Mouse (Mus musculus) liver, embryonic 11.5 days (tissue): ENCODE results near the gene Zfhx3. TPM values are rescaled to one million over a fixed set of nuclear protein-coding genes. Genes with fewer than 3 reads are reported as not detected.

Source experiments
- ATAC-seq: fragments of 200-750 bp; cut with Nextera tagmentation; replicated peaks from 2 replicates; pipeline ENCODE4 v1.8.0; 2017; ENCODE audit warnings: moderate number of reproducible peaks, mild to moderate bottlenecking, moderate TSS enrichment, moderate library complexity; ENCODE audit not compliant: low FRiP score
- DNase-seq: peaks from one replicate; pipeline ENCODE4 v3.0.0-alpha.2; 2017; ENCODE audit warnings: low spot score
- H3K27ac ChIP-seq: fragments of 300-500 bp; sonication (generic); 2 replicates; pipeline ENCODE4 v1.5.1; 2014; ENCODE audit warnings: mild to moderate bottlenecking, low read depth, low read length, control low read depth
- H3K27me3 ChIP-seq: fragments of 300-500 bp; sonication (generic); replicated peaks from 2 replicates; pipeline ENCODE4 v1.6.1; 2014; ENCODE audit warnings: low read length, mixed read lengths; ENCODE audit not compliant: control insufficient read depth, insufficient read depth
- H3K36me3 ChIP-seq: fragments of 300-500 bp; sonication (generic); 2 replicates; pipeline ENCODE4 v1.6.1; 2014; ENCODE audit warnings: mild to moderate bottlenecking, low read length, moderate library complexity, mixed read lengths; ENCODE audit not compliant: control insufficient read depth, insufficient read depth
- H3K4me1 ChIP-seq: fragments of 300-500 bp; sonication (generic); replicated peaks from 2 replicates; pipeline ENCODE4 v1.6.1; 2014; ENCODE audit warnings: low read length, mixed read lengths; ENCODE audit not compliant: control insufficient read depth, insufficient read depth
- H3K4me2 ChIP-seq: fragments of 300-500 bp; sonication (generic); 2 replicates; pipeline ENCODE4 v1.6.1; 2014; ENCODE audit warnings: mild to moderate bottlenecking, control low read depth, moderate library complexity
- H3K4me3 ChIP-seq: fragments of 300-500 bp; sonication (generic); 2 replicates; pipeline ENCODE4 v1.5.1; 2014; ENCODE audit warnings: low read depth, low read length, control low read depth
- H3K9ac ChIP-seq: fragments of 300-500 bp; sonication (generic); 2 replicates; pipeline ENCODE4 v1.6.1; 2014; ENCODE audit warnings: low read depth, low read length, control low read depth
- H3K9me3 ChIP-seq: fragments of 300-500 bp; sonication (generic); 2 replicates; pipeline ENCODE4 v1.6.1; 2016; ENCODE audit warnings: low read length, inconsistent platforms, mixed read lengths; ENCODE audit not compliant: control insufficient read depth
- WGBS: fragments of 180-500 bp; shearing (Covaris S2); extraction: QIAGEN DNeasy Blood & Tissue Kit; methylation state at CpG from one replicate; pipeline ENCODE4 v1.1.7; 2014; 5-methylcytosine and 5-hydroxymethylcytosine counted together
- polyA plus RNA-seq: library from polyadenylated mRNA; unstranded; fragments of >200 nt; fragmentation: Nextera tagmentation; extraction: Ambion mirVana; gene quantifications from 2 replicates; pipeline ENCODE4 v1.2.1, GENCODE M21; 2014

The Zfhx3 gene
- polyA plus RNA-seq, 1 experiment from 2014 or later = 6.1 TPM

- Histone ChIP-seq H3K4me3 (no peak overlapping the region), H3K9me3 (no peaks in the 10 kb centered on the region), H3K4me1 (peaks cover 23% of the 10 kb centered on the region), H3K27me3 (peaks cover 94% of the 10 kb centered on the region), H3K36me3 (no peaks in the 10 kb centered on the region), H3K4me2 (peak overlapping the region; percentile 56; the same call in 1 of the 2 replicates), H3K27ac (no peak overlapping the region), H3K9ac (no peak overlapping the region)
- no peak for DNase-seq
- WGBS = 12% methylated on average over 3 of the region's 3 CpGs
- no peak for ATAC-seq
Measured at GRCm38 (mm10) chr8:108699011-108699410, 756.6 kb downstream of the Zfhx3 start.

GRCm38 (mm10) chr8:108699454-108700345 is 757.3 kb downstream of the Zfhx3 start:
- H3K9me3 ChIP-seq = no peaks in the 10 kb centered on the region
- H3K4me1 ChIP-seq = peaks cover 23% of the 10 kb centered on the region
- no peak for ATAC-seq
- 4% methylated on average over 23 of the region's 23 CpGs for WGBS
- H3K27ac ChIP-seq = no peak overlapping the region
- no peak for DNase-seq
- peak overlapping the region; percentile 56 for H3K4me2 ChIP-seq
- peak overlapping the region; percentile 28 for H3K4me3 ChIP-seq
- H3K36me3 ChIP-seq = no peaks in the 10 kb centered on the region
- peaks cover 94% of the 10 kb centered on the region for H3K27me3 ChIP-seq
- no peak overlapping the region for H3K9ac ChIP-seq

DNA sequence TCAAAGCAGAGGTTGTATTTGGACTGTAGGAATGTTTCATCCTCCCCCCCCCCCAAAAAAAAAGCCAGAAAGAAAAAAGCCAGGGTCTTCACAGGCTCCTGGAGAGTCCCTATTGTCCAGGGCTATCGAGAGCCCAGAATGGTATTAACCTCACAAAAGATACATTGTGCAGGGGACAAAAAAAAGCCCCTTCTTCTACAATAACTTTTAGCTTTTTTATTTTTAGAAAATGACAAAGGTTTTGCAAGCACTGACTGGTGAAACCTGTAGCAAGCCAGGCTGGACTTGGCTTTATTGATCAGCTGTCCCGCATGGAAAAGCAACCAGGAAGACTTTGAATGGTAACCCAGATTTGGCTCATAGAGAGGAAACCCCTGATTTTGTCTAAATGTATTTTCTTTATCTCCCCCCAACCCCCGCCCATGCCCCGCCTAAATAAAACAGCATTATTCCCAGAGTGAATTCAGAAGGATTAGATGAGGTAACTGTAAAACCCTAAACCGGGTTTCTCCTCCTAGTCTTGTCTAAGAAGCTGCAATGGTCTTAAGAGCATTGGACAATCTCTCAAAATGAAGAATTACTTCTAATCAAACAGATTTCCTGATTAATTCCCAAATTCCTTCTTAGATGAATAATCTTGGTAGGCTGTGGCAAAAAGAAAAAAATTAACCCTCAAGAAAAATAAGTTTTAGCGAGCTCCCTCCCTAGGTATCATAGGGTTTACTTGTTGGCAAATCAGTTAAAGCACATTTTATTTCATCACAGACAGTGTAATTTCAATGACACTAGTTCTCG is 759.1 kb downstream of the Zfhx3 start:
- peaks cover 85% of the 10 kb centered on the region for H3K27me3 ChIP-seq
- H3K36me3 ChIP-seq = no peaks in the 10 kb centered on the region
- ATAC-seq (no peak), DNase-seq (no peak)
- no peak overlapping the region for H3K4me3 ChIP-seq
- no peak overlapping the region for H3K27ac ChIP-seq
- H3K9ac ChIP-seq = no peak overlapping the region
- WGBS = 18% methylated on average over 7 of the region's 7 CpGs
- peaks cover 18% of the 10 kb centered on the region for H3K4me1 ChIP-seq
- peak overlapping the region; percentile 19 for H3K4me2 ChIP-seq
- H3K9me3 ChIP-seq = no peaks in the 10 kb centered on the region

DNA sequence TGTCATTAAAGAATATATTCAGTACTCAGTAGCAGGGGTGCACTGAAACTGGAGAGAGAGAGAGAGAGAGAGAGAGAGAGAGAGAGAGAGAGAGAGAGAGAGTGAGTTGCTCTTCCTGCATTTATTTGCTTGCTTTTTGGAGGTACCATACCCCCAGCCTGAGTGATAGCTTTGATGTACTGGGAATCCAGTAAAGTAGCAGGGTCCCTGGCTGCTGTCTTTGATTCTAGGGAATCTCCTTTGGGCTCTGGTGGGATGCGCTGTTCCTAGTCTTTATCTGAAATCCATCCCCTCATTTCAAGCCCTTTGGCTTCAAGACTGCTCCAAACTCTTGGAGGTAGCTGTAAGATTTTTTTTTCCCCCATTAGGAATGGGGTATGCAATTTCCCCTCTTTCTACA is 759.8 kb downstream of the Zfhx3 start:
- ATAC-seq (no peak), DNase-seq (no peak)
- H3K9me3 ChIP-seq = no peaks in the 10 kb centered on the region
- no peaks in the 10 kb centered on the region for H3K36me3 ChIP-seq
- H3K27me3 ChIP-seq = peaks cover 83% of the 10 kb centered on the region
- no peak overlapping the region for H3K4me3 ChIP-seq
- peak overlapping the region; percentile 88 for H3K4me2 ChIP-seq
- 19% methylated on average over 1 of the region's 1 CpGs for WGBS
- peaks cover 17% of the 10 kb centered on the region for H3K4me1 ChIP-seq
- no peak overlapping the region for H3K27ac ChIP-seq
- no peak overlapping the region for H3K9ac ChIP-seq

GRCm38 (mm10) chr8:108705751-108706150 is 763.3 kb downstream of the Zfhx3 start:
- DNase-seq = no peak

DNA sequence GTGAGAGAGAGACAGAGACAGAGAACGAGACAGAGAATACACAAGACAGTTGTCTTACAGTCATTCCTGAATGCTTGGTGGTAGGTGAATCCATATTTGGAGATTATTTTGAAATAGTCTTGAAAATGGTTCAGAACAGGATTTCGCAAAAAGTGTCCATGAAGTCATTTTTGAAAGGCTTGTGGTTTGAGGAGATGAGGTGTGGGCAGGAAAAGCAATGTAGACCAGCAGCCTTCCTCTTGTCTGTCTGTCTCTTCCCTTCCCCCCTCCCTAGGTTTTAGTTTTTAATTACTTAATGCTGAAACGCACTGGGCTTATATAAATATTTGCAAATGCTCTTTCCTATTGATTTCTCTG is 764.0 kb downstream of the Zfhx3 start:
- no peak overlapping the region for H3K4me3 ChIP-seq
- H3K4me1 ChIP-seq = peaks cover 28% of the 10 kb centered on the region
- no peak for DNase-seq
- peaks cover 45% of the 10 kb centered on the region for H3K27me3 ChIP-seq
- no peak for ATAC-seq
- H3K9ac ChIP-seq = no peak overlapping the region
- WGBS = 28% methylated on average over 3 of the region's 3 CpGs
- no peaks in the 10 kb centered on the region for H3K9me3 ChIP-seq
- no peak overlapping the region; the same call in 1 of the 2 replicates for H3K27ac ChIP-seq
- no peaks in the 10 kb centered on the region for H3K36me3 ChIP-seq
- peak overlapping the region; percentile 88; the same call in 1 of the 2 replicates for H3K4me2 ChIP-seq

More at GRCm38 (mm10) chr8:108705751-108706150, 763.3 kb downstream of the Zfhx3 start:
- H3K9ac ChIP-seq = no peak overlapping the region
- H3K9me3 ChIP-seq = no peaks in the 10 kb centered on the region
- H3K27me3 ChIP-seq = peaks cover 51% of the 10 kb centered on the region
- ATAC-seq = no peak
- H3K4me3 ChIP-seq = peak overlapping the region; percentile 81
- H3K4me2 ChIP-seq = peak overlapping the region; percentile 88
- H3K36me3 ChIP-seq = no peaks in the 10 kb centered on the region
- no peak overlapping the region; the same call in 1 of the 2 replicates for H3K27ac ChIP-seq
- H3K4me1 ChIP-seq = peaks cover 23% of the 10 kb centered on the region
- 49% methylated on average over 2 of the region's 2 CpGs for WGBS

- Histone ChIP-seq H3K4me2 (peak overlapping the region; percentile 88; the same call in 1 of the 2 replicates), H3K36me3 (no peaks in the 10 kb centered on the region), H3K27ac (peak overlapping the region; percentile 23; the same call in 1 of the 2 replicates), H3K9ac (no peak overlapping the region), H3K4me1 (peaks cover 32% of the 10 kb centered on the region), H3K9me3 (no peaks in the 10 kb centered on the region), H3K27me3 (peaks cover 39% of the 10 kb centered on the region), H3K4me3 (no peak overlapping the region)
- ATAC-seq (no peak; the same call in 1 of the 2 replicates), DNase-seq (no peak)
- WGBS = 30% methylated on average over 6 of the region's 6 CpGs
Measured at GRCm38 (mm10) chr8:108706848-108707541, 764.6 kb downstream of the Zfhx3 start.

- DNase-seq = no peak
- Histone ChIP-seq H3K4me2 (no peak overlapping the region), H3K27me3 (peaks cover 33% of the 10 kb centered on the region), H3K9me3 (no peaks in the 10 kb centered on the region), H3K4me1 (peaks cover 36% of the 10 kb centered on the region), H3K9ac (no peak overlapping the region), H3K36me3 (no peaks in the 10 kb centered on the region), H3K4me3 (no peak overlapping the region), H3K27ac (peak overlapping the region; percentile 23; the same call in 1 of the 2 replicates)
- ATAC-seq = no peak
- 21% methylated on average over 5 of the region's 5 CpGs for WGBS
Measured at GRCm38 (mm10) chr8:108707576-108708281, 765.3 kb downstream of the Zfhx3 start.
